Mouse (Mus musculus) left cerebral cortex, postnatal 14 days (tissue): ENCODE results near the gene Gm49361. TPM values are rescaled to one million over a fixed set of nuclear protein-coding genes. Genes with fewer than 3 reads are reported as not detected.
"Not testable (repeated sequence)": the region's sequence is repeated elsewhere in the genome, so short reads cannot be mapped to it uniquely, and the experiment has no call there.

ENCODE experiments used
- DNase-seq, 2 experiments: peaks; one replicate each; pipeline ENCODE4 v3.0.0; 2021 to 2022; ENCODE audit warnings: low spot score in 2 of 2, mixed read lengths in 1 of 2
- intact Hi-C: fragments of 180-260 bp; cut with DNase I; formaldehyde crosslinking; loops from one replicate; pipeline ENCODE4 v1.15.1; 2025
- long read RNA-seq, 2 experiments: library from polyadenylated mRNA; stranded (forward); transcript quantifications; one replicate each; pipeline ENCODE4 v2.0.0; 2021
- total RNA-seq, 2 experiments: library from RNA; stranded (reverse); gene quantifications; 2 replicates each; pipeline ENCODE4 v1.2.3; 2021

Gene Gm49361
- under 1 TPM in 1 of 2 experiments, not detected in 1; 0.64 TPM for total RNA-seq
- long read RNA-seq, experiment 1, partial matches to known transcripts, result 0 of 2 reads
- long read RNA-seq, experiment 1, other reads (novel, unspliced or antisense), result 2 of 2 reads
- long read RNA-seq, experiment 2, partial matches to known transcripts, result 1 of 1 reads
- long read RNA-seq, experiment 2, other reads (novel, unspliced or antisense), result 0 of 1 reads

DNA sequence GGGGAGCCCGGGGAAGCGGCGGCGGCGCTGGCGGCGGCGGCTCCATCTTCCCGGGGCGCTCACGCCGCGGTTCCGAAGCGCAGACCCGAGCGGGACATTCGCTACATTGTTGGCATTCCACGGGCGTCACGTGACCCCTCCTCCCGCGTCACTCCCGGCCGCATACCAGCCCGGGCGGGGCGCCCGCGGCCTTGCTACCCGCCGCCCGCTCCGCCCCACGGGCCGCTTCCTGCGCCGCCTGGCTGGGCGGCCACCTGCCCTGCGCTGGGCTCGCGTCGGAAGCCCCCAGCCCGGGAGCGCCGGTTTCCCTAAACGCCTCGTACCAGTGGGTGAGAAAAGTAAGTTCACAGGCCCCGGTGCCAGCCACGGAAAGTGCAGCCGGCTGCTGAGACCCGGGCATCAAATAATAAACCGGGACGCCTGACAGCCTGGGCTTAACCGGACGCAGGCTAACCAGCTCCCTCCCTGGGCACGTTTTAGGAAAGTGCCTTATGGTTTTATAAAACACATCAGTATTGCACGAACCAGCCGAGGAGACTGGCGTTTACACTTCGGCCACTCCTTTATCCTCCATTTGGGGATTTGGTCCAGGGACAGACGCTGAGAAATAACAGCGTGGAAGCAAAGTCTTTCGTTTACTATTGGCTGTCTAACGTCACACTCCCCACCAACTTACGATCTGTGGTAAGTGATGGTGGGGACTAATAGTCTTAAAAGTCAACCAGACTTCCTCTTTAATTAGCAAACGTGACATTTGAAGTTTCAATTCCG lies at the start of gene Gm49361:
Gene Gm49361 (minus strand): TSS at position 103 of the 771 bp plus-strand sequence.
- DNase-seq, result peak; percentile 78 to 80
- intact Hi-C loops, result loop anchor here (5.0 to 10.0 kb wide), 2 partner anchors 51 to 61 kb away; partner anchors contain the start of gene Sap18

DNA sequence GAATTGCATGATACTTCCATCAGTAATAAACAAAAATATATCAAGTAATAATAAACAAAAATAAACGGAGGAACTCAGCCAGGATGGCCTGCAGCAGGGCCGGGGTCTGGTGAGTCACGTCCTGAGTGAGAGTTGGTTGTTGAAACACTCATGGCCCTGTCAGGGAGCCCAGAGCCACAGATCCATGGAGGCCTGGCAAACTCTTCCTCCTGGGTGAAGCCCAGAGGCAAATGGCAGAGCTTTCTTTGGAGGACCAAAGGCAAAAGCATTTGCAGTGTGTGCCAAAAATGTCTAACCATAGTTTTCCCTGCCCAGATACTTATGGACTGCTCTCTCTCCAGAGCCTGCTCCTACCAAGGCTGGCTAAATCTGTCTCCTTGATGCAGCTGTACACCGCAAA lies 45.3 kb upstream of the Gm49361 start:
- no peak for DNase-seq
- intact Hi-C loops, result no loop called here

DNA sequence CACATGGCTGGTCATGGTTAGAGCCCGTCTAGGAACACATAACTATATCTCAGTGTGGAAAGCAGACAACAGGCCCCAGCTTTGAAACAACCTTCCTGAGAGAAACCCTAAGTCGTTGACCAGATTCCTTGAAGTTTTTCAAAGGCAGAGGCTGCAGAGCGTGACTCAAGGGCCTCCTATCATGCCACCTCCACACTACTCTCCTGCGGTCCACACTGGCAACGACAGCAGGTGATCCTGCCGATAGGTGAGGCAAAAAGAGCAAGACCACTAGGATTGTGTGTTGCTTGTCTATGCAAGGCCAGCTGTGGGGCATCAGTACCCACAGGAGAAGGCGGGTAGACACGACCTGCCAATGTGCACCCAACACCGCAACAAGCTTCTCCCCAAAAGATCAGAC lies 43.9 kb upstream of the Gm49361 start:
- intact Hi-C loops, result no loop called here
- no peak for DNase-seq

DNA sequence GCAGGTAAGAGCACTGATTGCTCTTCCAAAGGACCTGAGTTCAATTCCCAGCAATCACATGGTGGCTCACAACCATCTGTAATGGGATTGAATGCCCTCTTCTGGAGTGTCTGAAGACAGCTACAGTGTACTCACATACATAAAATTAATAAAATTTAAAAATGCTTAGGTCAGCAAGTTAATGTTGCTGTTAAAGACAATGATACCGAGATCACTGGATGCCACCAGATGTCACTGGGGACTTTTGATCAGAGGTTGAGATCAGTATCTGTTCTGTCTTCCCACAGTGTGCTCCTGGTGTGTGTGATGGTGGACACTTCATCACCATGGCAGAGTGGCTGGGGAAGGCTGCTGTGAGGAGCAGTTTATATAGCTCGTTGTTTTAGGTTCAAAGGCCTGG lies 43.4 kb upstream of the Gm49361 start:
- no peak for DNase-seq
- intact Hi-C loops, result no loop called here

DNA sequence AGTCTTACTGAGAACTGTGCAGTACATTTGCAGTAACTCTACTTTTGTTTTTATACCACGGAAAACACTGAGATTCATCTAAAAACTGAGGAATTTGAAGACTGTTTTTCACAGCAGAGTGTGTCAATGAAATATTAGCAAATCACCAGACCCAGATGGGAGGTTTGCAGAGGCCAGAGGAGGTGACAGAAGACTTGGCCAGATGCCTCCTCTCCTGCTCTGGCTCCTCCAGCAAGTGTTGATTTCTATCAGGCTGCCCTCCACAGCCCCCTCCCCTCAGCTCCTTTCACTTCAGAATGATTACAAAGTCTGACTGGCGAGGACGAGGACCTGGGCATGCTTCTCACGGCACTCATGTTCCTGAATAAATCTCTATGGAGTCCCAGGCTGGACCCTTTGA lies 41.5 kb upstream of the Gm49361 start:
- DNase-seq, result no peak
- intact Hi-C loops, result no loop called here

DNA sequence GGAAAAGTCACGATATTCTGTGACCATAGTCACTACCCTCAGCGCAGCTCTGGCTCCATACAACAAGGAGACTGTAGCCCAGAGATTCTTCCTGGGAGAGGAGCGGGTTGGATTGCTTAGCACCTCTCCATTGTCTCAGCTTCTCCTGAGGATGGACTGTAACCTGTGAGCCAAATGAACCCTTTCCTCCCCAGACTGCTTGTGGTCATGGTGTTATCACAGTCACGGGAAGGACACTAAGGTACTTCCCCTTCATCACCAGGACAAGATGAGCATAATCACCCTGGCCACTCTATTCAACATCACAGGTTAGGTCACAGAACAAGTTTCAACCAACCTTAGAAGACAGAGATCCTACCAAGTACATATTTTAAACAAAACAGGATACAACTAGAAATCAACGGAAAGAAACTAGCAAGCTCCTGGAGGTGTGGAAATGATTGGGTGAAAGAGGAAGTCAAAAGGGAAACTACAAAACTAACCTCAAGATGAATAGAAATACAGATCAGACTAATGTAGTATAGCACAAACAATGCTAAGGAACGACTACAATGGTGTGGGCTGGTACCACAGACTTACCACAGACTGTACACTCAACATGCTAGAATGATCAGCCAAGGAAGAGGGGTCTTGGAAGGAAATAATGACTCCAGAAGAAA lies 26.4 kb upstream of the Gm49361 start:
- DNase-seq, result no peak
- intact Hi-C loops, result no loop called here

DNA sequence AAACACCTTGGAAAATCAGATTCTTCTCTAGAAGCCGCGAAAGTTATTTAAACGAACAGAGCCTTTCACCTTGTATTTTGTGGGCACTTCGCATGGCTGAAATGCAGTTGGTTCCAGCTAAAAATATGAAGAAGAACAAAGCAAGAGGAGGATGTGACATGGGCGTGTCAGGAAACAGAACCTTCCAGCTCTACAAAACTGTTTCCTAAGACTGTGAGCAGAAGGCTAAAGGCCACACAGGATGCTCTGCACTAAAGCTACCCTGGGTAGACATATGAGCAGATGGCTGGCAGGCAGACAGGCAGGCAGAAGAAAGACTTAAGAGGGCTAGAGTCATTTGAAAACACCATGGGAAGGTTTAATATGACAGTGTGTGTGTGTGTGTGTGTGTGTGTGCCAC lies 23.2 kb upstream of the Gm49361 start:
- intact Hi-C loops, result no loop called here
- no peak for DNase-seq

DNA sequence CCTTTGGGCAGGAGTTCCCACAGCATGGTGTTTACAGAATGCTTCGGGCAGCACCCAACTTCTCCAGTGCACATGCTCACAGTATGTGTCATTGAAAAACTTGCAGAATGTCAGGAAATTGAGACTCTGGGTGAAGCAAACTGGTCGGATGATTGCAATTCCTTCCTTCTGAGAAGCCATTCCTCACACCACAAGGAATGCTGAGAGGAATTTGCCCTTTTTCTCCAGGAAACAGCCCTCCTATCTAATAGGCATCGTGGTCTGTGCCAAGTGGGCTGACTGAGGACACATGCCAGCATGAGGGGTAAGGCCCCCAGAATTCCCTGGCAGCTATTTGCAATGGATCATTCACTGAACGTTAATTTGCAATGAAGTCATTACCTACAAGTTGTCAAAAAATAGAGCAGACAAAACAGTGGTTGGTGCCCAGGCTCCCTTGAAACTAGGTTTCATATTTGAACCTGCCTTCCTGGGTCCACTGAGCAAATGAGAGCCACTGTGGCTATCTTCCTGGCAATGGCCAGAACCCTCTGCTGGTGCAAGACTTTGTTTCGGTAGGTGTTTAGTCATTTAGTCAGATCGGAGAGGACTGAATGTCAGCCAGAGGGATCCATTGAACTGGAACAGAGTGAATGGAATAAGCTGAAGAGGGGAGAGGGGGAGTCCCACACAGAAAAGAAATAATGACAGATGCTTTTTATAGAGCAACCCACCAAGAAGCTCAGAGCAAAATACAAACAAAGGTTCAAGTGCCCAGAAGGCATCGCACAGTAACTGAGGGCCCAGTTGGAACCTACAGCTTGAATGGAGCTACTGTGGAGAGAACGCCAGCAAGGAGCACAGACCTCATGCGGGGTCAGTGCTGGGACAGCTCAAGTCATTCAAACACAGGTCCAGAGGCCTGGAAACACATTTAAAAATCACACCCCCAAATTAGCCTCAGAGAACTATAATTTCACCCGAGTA lies 14.8 kb upstream of the Gm49361 start:
- DNase-seq, result no peak
- intact Hi-C loops, result no loop called here

DNA sequence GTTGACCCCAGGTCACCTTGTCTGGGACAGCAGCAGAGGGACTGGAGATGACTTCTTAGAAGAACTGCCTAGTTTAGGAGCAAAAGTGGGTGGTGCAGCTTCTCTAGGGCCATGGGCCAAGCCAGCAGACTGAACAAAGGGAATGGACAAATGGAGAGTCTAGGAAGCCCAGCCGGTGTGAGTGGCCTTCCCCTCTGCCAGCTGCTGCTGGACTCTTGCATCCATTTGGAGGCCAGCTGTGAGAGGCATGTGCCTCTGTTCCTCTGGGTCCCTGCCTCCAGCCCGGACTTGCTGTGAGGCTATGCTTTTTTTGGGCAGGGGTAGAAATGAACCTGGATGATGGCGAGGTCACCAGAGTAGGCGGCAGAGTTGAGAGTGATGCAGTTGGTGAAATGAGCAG lies 12.3 kb upstream of the Gm49361 start, which contains the start of gene Lats2:
Gene Lats2 (minus strand): TSS at position 152 of the 400 bp plus-strand sequence.
- intact Hi-C loops, result no loop called here
- no peak for DNase-seq

DNA sequence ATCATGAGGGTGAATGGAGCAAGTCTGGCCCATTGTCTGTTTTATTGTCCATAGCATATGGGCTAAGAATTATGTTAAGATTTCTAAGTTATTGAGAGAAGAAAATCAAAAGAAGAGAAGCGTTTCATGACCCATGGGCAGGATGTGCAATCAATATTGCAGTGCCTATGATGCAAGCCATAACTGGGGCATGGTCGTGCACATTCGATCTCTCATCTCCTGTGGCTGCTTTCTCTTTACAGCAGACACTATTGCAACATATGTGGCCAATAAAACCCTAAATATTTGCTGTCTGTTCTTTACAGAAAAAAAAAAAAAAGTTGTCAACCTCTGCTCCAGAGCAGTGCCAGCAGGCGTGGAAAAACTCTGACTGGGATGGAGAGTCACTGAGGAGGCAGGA lies 10.2 kb upstream of the Gm49361 start:
- no peak for DNase-seq
- intact Hi-C loops, result no loop called here

DNA sequence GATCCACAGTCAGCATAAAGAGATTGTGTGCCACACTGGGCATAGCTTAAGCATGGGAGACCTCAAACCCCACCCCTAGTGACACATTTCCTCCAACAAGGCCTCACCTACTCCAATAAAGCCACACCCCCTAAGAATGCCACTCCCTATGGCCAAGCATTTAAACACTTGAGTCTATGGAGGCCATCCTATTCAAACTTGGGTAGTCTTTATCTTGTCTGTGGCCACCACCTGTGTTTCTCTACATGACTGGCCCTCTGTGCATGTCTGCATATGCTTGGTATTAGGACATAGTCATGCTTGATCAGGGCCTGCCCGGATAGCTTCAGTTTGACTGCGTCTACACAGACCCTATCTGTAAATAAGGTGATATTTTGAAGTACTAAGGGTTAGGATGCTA lies 9.8 kb upstream of the Gm49361 start:
- DNase-seq, result no peak
- intact Hi-C loops, result no loop called here

DNA sequence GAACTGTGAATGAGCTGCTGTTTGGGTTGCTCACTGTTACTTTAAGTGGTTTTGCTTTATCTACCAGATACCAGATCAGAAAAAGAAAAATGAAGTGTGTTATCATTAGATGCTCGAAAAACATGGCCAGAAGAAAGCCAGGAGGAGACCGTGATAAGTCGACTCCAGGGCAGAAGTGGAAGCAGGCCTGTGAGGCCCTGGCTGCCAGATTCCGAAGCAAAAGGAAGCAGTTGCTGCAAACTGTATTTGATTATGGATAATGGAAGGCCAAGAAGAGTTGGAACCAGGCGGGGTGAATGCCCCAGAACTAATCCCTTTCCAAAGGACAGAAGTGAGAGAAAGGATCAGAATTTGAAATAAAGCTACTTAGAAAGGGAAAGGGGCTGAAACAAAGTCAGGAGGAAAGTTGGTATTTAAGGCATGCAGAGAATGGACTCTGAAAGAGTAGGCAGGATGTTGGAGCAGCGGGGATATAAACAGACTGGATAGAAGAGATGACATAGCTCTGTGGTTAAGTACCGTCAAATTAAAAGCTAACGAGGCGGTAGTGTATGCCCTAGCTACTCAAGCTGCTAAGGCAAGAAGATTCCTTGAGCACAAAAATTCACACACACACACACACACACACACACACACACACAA lies 7.6 kb upstream of the Gm49361 start:
- no peak for DNase-seq
- intact Hi-C loops, result no loop called here

DNA sequence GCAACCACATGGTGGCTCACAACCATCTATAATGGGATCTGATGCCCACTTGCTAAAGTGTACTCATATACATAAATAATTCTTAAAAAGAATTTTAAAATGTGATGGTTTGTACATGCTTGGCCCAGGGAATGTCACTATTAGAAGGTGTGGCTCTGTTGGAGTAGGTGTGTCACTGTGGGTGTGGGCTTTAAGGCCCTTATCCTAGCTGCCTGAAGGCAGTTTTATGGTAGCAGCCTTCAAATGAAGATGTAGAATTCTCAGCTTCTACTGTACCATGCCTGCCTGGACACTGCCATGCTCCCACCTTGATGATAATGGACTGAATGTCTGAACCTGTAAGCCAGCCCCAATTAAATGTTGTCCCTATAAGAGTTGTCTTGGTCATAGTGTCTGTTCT lies 5.1 kb upstream of the Gm49361 start:
- DNase-seq, intact Hi-C loops: not testable (repeated sequence)

DNA sequence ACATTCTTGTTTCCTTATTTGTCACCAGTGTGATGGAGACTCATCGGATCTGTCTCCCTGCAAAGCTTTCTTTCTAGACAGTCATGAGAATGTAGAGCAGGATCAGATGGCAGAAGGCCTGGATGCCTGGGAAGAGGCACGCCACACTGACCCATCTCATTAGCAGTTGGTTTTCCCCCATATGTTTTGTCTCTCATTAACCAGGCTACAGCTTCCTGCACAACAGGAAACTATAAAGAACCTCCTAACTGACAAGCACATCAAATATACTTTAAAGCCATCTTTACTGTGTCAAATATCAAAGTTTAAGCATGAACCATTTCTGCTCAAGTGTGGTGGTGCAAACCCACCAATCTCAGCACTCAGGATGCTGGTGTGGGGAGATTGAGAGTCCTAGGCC lies 3.6 kb upstream of the Gm49361 start:
- intact Hi-C loops, result loop anchor here (5.0 to 10.0 kb wide), 2 partner anchors 48 to 65 kb away; partner anchors contain the start of gene Sap18
- DNase-seq, result no peak

DNA sequence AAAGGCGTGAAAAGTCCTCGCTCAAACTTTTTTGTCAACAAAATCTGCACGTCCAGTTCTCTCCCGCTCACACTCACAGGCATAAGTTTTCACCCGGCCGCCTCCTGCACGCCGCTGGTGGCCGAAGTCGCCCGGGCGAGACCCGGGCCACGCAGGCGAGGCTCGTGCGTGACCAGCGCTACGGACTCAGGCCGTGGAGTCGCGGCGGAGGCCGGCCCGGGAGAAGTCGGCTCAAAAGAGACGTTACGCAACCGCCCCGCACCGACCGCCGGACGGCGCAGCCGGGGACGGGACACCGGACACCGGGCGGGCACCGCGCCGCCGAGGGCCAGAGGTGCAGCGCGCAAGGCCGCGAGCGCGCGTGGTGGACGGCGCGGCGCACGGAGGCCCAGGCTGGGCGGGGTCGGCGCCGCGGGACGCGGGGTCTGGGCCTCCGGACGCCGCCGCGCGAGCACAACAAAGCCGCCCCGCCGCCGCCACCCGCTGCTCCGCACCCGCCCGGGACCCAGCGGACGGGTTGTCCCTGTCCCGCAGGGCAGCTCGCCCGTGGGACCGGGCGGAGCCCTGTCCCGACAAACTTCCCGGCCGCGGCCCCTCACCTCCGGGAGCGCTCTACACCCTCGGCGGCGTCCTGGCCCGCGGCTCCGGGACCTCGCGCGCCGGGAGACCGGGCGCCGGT lies 473 bp downstream of the Gm49361 start:
- intact Hi-C loops, result loop anchor here (5.0 to 10.0 kb wide), 2 partner anchors 52 to 61 kb away; partner anchors contain the start of gene Sap18
- peak in 1 of 2 experiments; percentile 15 for DNase-seq

DNA sequence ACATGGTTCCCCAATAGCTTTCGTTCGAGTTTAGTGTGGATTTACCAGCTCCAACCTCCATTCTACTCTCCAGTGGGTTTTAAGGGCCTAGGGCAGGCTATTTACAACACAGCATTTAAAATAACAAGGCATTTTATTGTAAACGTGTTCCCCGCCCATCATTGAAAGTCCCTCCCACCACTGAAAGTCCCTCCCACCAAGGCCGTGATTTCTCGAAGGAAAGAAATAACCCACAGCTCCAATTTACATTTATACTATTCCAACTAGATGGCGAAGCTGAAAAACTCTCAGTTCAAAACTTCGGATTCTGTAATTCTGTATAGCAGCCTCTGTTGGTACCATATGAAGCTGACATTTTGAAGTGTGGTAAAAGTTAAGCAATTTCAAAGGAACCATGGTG lies 1.4 kb downstream of the Gm49361 start:
- intact Hi-C loops, result loop anchor here (10.0 kb wide), 1 partner anchor 60 kb away; no protein-coding TSS in a partner anchor
- no peak for DNase-seq

DNA sequence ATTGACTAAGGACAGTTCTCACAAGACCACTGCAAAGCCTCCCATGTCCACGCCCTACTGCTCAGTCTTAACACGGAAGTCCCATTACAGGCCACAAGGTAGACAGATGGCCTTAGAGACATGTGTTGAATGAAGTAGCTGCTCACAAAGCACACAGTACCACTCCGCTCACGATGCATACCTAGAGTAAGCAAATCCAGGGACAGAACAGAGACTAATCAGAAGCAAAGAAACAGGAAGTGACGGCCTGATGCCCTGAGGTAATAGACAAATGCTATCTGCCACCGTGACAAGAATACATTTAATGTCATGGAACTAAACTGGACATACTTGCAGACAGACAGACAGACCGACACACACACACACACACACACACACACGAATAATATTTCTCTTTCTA lies 5.3 kb downstream of the Gm49361 start:
- intact Hi-C loops, result loop anchor here (10.0 kb wide), 1 partner anchor 56 kb away; no protein-coding TSS in a partner anchor
- no peak for DNase-seq

DNA sequence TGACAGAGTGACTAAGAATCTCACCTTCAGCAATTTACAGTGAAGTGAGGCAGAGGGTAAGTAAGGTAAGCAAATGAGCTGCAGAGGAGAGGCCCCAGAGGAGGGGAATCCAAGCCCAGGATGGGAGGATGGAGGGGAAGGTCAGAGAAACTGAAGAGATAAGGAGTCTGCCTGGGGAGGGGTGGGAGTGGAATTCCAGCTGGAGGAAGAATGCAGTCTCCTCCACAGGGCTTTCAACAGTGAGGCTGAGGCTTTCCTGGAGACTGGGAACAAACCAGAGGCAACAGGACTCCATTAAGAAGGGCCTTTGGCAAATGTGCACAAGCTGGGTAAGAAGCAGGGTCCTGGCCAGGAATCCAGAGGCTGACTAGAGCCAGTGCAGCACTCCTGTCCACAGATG lies 8.8 kb downstream of the Gm49361 start:
- no peak for DNase-seq
- intact Hi-C loops, result no loop called here
